Mouse (Mus musculus) heart, embryonic 16.5 days (tissue): Measurements from ENCODE around the gene Rab27a. TPM values are rescaled to one million over a fixed set of nuclear protein-coding genes. Genes with fewer than 3 reads are reported as not detected.

Source experiments
- ATAC-seq: fragments of 200-750 bp; cut with Nextera tagmentation; replicated peaks from 2 replicates; pipeline ENCODE4 v1.8.0; 2017; ENCODE audit warnings: moderate number of reproducible peaks; ENCODE audit not compliant: insufficient read depth, low FRiP score; ENCODE audit errors: extremely low read depth
- H3K27ac ChIP-seq: fragments of 300-500 bp; sonication (generic); 2 replicates; pipeline ENCODE4 v1.5.1; 2014; ENCODE audit warnings: mild to moderate bottlenecking, low read length, control low read depth, moderate library complexity
- H3K27me3 ChIP-seq: fragments of 300-500 bp; sonication (generic); 2 replicates; pipeline ENCODE4 v1.6.1; 2014; ENCODE audit warnings: low read length, mixed read lengths; ENCODE audit not compliant: control insufficient read depth, insufficient read depth
- H3K36me3 ChIP-seq: fragments of 300-500 bp; sonication (generic); 2 replicates; pipeline ENCODE4 v1.6.1; 2014; ENCODE audit not compliant: control insufficient read depth, insufficient read depth
- H3K4me1 ChIP-seq: fragments of 300-500 bp; sonication (generic); 2 replicates; pipeline ENCODE4 v1.6.1; 2014; ENCODE audit warnings: low read length, mixed read lengths; ENCODE audit not compliant: control insufficient read depth, insufficient read depth
- H3K4me2 ChIP-seq: fragments of 300-500 bp; sonication (generic); 2 replicates; pipeline ENCODE4 v1.6.1; 2014; ENCODE audit warnings: low read depth, mild to moderate bottlenecking, control low read depth, low read length
- H3K4me3 ChIP-seq: fragments of 300-500 bp; sonication (generic); 2 replicates; pipeline ENCODE4 v1.5.1; 2014; ENCODE audit warnings: mild to moderate bottlenecking, control low read depth, low read length
- H3K9ac ChIP-seq: fragments of 300-500 bp; sonication (generic); 2 replicates; pipeline ENCODE4 v1.6.1; 2014; ENCODE audit warnings: low read length, control low read depth
- H3K9me3 ChIP-seq: fragments of 300-500 bp; sonication (generic); replicated peaks from 2 replicates; pipeline ENCODE4 v1.6.1; 2016; ENCODE audit warnings: low read length; ENCODE audit not compliant: control insufficient read depth
- WGBS: fragments of 180-500 bp; shearing (Covaris S2); extraction: QIAGEN DNeasy Blood & Tissue Kit; methylation state at CpG from one replicate; pipeline ENCODE4 v1.1.7; 2014; 5-methylcytosine and 5-hydroxymethylcytosine counted together
- polyA plus RNA-seq: library from polyadenylated mRNA; unstranded; fragments of >200 nt; fragmentation: Nextera tagmentation; extraction: Ambion mirVana; gene quantifications from 2 replicates; pipeline ENCODE4 v1.2.1, GENCODE M21; 2015

The Rab27a gene
- polyA plus RNA-seq, 1 experiment from 2014 or later: 11.5 TPM

DNA sequence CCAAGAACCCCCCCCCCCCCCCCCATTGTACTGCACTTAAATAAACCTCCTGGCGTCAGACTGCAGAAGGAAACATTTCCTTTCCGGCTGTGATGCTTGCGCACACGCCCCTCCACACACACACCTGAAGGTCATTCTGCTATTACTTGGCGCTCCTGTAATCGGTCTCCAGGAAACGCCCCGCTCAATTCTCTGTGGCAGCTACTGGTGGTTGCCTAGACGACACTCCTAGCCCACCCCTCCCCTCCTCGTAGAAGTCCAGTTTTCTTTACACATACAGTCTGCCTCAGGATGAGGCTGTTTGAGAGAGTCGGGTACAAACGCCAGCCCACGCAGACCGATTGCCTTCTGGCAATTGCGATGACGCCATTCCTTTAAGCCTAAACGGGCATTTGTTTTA, 49.9 kb downstream of the Rab27a start:
- no peak for ATAC-seq
- H3K36me3 ChIP-seq: no peaks in the 10 kb centered on the region
- 46% methylated on average over 17 of the region's 17 CpGs for WGBS
- H3K4me2 ChIP-seq: no peak overlapping the region
- H3K4me1 ChIP-seq: no peaks in the 10 kb centered on the region
- H3K27ac ChIP-seq: no peak overlapping the region
- H3K9me3 ChIP-seq: no peaks in the 10 kb centered on the region
- no peak overlapping the region for H3K4me3 ChIP-seq
- H3K27me3 ChIP-seq: no peaks in the 10 kb centered on the region
- H3K9ac ChIP-seq: no peak overlapping the region

DNA sequence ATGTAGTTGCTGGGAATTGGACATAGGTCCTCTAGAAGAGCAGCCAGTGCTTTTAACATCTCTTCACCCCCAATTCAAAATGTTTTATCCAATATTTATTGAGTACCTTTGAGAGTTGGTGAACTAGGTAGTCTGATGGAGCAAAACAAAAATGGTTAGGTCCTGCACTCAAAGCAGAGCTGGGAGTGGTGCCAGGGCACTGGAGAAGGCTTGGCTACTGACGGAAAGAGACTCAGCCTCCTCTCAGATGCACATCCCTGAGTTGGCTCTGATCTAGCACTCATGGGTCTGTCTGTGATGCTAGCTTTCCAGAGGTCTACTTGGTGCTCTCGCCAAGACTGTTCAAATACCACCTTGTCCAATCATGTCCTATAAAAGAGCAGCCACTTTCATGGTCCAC, 53.2 kb downstream of the Rab27a start:
- H3K4me2 ChIP-seq: no peak overlapping the region
- H3K4me3 ChIP-seq: no peak overlapping the region
- H3K36me3 ChIP-seq: no peaks in the 10 kb centered on the region
- 64% methylated on average over 2 of the region's 2 CpGs for WGBS
- H3K9ac ChIP-seq: no peak overlapping the region
- H3K4me1 ChIP-seq: no peaks in the 10 kb centered on the region
- ATAC-seq: no peak
- no peak overlapping the region for H3K27ac ChIP-seq
- H3K9me3 ChIP-seq: no peaks in the 10 kb centered on the region
- peaks cover 7% of the 10 kb centered on the region; the same call in 1 of the 2 replicates for H3K27me3 ChIP-seq

DNA sequence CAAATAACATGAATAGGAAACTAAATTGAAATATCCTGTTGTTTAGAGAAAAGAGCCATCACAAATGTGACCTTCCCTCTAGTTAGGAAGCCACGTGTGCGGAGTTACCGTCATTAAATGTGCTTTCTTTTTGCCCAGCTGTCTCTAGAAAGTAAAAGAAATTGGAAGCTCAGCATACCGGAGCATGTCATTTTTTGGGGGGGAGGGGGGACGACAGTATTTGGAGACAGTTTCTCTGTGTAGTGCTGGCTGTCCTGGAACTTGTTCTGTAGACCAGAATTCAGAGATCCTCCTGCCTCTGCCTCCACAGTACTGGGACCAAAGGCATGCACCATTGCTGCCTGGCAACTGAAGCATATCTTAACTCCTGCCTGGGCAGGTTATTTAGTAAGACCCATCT, 56.9 kb downstream of the Rab27a start, which contains the start of gene Khdc3:
Gene Khdc3, plus strand, starts transcription at position 301 of the 400 bp plus-strand sequence.
- Histone ChIP-seq H3K9me3 (no peaks in the 10 kb centered on the region), H3K27me3 (peaks cover 18% of the 10 kb centered on the region), H3K4me1 (no peaks in the 10 kb centered on the region; the same call in 1 of the 2 replicates), H3K4me2 (no peak within 1 kb of the TSS), H3K4me3 (no peak within 1 kb of the TSS), H3K27ac (no peak within 1 kb of the TSS), H3K36me3 (no peaks in the 10 kb centered on the region), H3K9ac (no peak within 1 kb of the TSS)
- ATAC-seq: no peak
- 80% methylated on average over 5 of the region's 5 CpGs for WGBS

DNA sequence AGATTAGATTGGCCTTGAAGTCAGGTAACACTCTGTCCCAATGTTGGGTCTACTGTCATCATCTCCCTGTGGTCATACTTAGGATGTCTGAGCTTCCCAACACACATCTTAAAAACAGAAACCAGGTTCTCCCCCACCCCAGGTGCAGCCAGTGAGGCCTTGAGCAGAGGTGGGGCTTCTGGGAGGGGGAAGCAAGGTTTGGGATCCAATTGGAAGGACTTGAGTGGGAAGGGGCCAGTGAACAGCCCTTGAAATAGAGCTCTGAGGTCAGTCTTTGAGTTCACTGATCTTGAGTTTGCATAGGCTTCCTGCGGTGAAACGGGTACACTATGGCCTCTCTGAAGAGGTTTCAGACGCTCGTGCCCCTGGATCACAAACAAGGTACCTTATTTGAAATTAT, 57.5 kb downstream of the Rab27a start, which contains the start of gene Gm20509:
Gene Gm20509, plus strand, starts transcription at position 290 of the 400 bp plus-strand sequence.
- Histone ChIP-seq H3K36me3 (no peaks in the 10 kb centered on the region), H3K27me3 (peaks cover 20% of the 10 kb centered on the region), H3K9ac (peak within 1 kb of the TSS; percentile 69), H3K4me2 (peak within 1 kb of the TSS; percentile 92), H3K4me1 (no peaks in the 10 kb centered on the region; the same call in 1 of the 2 replicates), H3K9me3 (no peaks in the 10 kb centered on the region), H3K27ac (no peak within 1 kb of the TSS), H3K4me3 (peak within 1 kb of the TSS; percentile 57)
- 92% methylated on average over 4 of the region's 4 CpGs for WGBS
- no peak for ATAC-seq

DNA sequence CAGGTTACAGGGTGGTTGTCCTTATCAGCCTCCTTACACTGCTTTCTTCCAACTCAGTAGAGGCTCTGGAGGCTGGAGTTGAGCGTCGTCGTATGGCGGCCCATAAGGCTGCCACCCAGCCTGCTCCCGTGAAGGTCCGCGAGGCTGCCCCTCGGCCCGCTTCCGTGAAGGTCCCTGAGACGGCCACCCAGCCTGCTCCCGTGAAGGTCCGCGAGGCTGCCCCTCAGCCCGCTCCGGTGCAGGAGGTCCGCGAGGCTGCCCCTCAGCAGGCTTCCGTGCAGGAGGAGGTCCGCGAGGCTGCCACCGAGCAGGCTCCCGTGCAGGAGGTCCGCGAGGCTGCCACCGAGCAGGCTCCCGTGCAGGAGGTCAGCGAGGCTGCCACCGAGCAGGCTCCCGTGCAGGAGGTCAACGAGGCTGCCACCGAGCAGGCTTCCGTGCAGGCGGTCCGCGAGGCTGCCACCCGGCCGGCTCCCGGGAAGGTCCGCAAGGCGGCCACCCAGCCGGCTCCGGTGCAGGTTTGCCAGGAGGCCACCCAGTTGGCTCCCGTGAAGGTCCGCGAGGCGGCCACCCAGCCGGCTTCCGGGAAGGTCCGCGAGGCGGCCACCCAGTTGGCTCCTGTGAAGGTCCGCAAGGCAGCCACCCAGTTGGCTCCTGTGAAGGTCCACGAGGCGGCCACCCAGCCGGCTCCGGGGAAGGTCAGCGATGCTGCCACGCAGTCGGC, 58.7 kb downstream of the Rab27a start:
- H3K27me3 ChIP-seq: peaks cover 20% of the 10 kb centered on the region
- H3K4me2 ChIP-seq: peak overlapping the region; percentile 92
- H3K9me3 ChIP-seq: no peaks in the 10 kb centered on the region
- H3K27ac ChIP-seq: no peak overlapping the region
- ATAC-seq: 0 out of 2 replicates have a peak, but pooled peaks have one; percentile 47
- H3K4me3 ChIP-seq: peak overlapping the region; percentile 57
- peak overlapping the region; percentile 69 for H3K9ac ChIP-seq
- H3K36me3 ChIP-seq: no peaks in the 10 kb centered on the region
- H3K4me1 ChIP-seq: no peaks in the 10 kb centered on the region; the same call in 1 of the 2 replicates
- 3% methylated on average over 60 of the region's 60 CpGs for WGBS

DNA sequence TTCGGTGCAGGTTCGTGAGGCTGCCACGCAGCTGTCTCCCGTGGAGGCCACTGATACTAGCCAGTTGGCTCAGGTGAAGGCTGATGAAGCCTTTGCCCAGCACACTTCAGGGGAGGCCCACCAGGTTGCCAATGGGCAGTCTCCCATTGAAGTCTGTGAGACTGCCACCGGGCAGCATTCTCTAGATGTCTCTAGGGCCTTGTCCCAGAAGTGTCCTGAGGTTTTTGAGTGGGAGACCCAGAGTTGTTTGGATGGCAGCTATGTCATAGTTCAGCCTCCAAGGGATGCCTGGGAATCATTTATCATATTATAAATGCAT, 59.2 kb downstream of the Rab27a start:
- no peaks in the 10 kb centered on the region for H3K36me3 ChIP-seq
- H3K9me3 ChIP-seq: no peaks in the 10 kb centered on the region
- peak overlapping the region; percentile 57 for H3K4me3 ChIP-seq
- no peaks in the 10 kb centered on the region; the same call in 1 of the 2 replicates for H3K4me1 ChIP-seq
- H3K9ac ChIP-seq: peak overlapping the region; percentile 69
- no peak for ATAC-seq
- peak overlapping the region; percentile 92 for H3K4me2 ChIP-seq
- no peak overlapping the region for H3K27ac ChIP-seq
- peaks cover 20% of the 10 kb centered on the region for H3K27me3 ChIP-seq
- 29% methylated on average over 5 of the region's 5 CpGs for WGBS

DNA sequence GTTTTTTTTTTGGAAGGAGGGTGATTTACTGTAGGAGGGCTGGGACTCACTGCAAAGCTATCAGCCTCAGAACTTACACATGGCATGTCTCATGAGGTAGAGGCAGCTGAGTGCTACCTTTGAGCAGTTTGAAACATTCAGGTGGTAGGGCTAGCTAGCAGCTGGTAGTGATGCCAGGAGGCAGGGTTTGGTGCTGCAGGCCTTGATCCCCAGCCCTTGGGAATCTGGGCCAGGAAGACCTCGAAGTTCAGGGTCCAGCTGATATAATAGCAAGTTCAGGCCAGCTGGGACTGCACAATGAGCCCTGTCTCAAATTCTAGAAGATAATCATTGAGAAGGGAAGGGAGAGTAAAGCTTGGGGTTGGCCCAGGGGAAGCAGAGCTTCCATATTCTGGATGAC, 60.5 kb downstream of the Rab27a start:
- Histone ChIP-seq H3K4me3 (no peak overlapping the region), H3K27me3 (peaks cover 20% of the 10 kb centered on the region), H3K9ac (no peak overlapping the region), H3K9me3 (no peaks in the 10 kb centered on the region), H3K36me3 (no peaks in the 10 kb centered on the region), H3K27ac (no peak overlapping the region), H3K4me1 (no peaks in the 10 kb centered on the region; the same call in 1 of the 2 replicates), H3K4me2 (no peak overlapping the region)
- WGBS: 46% methylated on average over 1 of the region's 1 CpGs
- no peak for ATAC-seq

DNA sequence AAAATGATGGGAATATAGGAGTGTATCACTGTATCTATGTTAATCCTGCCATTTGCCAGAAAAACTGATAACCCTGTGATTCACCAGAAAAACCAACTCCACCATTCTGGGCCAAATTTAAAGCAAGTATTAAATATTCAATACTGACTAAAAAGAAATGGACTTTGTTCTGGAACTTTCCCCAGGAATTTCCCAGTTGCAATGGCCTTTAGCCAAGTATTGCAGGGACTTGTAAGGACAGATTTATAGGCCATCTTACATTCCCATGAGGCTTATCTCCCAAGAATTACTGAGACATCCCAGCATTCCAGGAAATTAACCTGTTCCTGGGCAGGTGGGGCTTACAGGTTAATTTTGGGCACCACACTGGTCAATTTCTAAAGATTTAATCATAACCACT, 61.1 kb downstream of the Rab27a start:
- ATAC-seq: no peak
- no peak overlapping the region for H3K9ac ChIP-seq
- H3K9me3 ChIP-seq: no peaks in the 10 kb centered on the region
- H3K4me2 ChIP-seq: no peak overlapping the region
- no peak overlapping the region for H3K4me3 ChIP-seq
- H3K27me3 ChIP-seq: peaks cover 20% of the 10 kb centered on the region
- H3K36me3 ChIP-seq: no peaks in the 10 kb centered on the region
- H3K4me1 ChIP-seq: no peaks in the 10 kb centered on the region; the same call in 1 of the 2 replicates
- H3K27ac ChIP-seq: no peak overlapping the region
